In the genomic region with DNA sequence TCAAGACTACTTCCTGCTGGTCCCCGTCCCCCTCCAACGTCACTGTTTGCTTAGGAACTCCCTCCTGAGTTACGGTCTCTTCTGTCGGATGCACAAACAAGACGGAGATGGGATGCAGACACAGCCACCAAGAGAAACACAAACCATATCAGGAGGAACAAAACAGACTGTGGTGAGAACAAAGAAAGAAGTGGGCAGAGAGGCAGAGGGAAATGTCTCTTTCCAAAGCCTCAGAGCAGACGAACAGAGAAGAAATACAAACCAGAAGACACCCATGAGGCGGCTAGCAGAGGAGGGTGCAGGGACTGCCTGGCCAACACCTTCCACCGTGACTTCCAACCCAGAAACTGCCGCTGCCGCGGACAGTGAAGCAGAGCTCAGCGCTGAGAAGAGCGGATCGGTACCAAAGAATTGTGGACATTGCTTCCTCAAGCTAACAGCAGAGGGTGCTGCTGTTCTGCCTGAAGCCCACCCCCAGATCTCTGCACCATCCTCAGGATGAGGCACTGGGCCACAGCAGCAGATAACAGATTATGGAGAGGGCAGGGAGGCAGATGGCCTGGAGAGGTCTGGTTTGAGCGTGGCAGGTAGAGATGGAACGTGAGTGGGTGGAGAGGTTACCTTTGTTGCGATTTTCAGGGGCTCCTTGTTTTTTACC, we compare ENCODE assay signal across 8 mouse cellular contexts. TPM values are rescaled to one million over a fixed set of nuclear protein-coding genes. Genes with fewer than 3 reads are reported as not detected.
A peak's percentile ranks its signal among the peaks of the same experiment; 100 is the strongest.
DNase-seq lines count a peak whose midpoint lies in the region; ATAC-seq and TF ChIP-seq lines count a peak whose summit lies in the region.

No protein-coding gene starts in this region.

- 73% methylated on average over 17 of the region's 17 CpGs for WGBS in spleen, adult 2 months
- 11% methylated on average over 17 of the region's 17 CpGs for WGBS in hindbrain, postnatal 0 days

- H3K4me1 ChIP-seq in spleen, adult 2 months (ENCODE audit: control insufficient read depth, insufficient read depth, insufficient read length) = no peaks in the 10 kb centered on the region
- H3K4me1 ChIP-seq in cortical plate, adult 2 months (ENCODE audit: control insufficient read depth, insufficient read depth, low read length) = peaks cover 2% of the 10 kb centered on the region; the same call in 1 of the 2 replicates
- H3K4me1 ChIP-seq in hindbrain, postnatal 0 days (ENCODE audit: insufficient read depth, low read length) = no peaks in the 10 kb centered on the region

- TF ChIP-seq CTCF in spleen, adult 2 months (IDR thresholded peaks at IDR 0.05; ENCODE audit: extremely low read depth, insufficient read depth, insufficient read length, insufficient replicate concordance) = peak; percentile 69; the same call in 1 of the 2 replicates
- peak; percentile 96 for TF ChIP-seq CTCF in cortical plate, adult 2 months (IDR thresholded peaks at IDR 0.05; ENCODE audit: extremely low read depth, insufficient read depth, low read length)
- peak; percentile 92 for TF ChIP-seq CTCF in gastrocnemius, adult 2 months (IDR thresholded peaks at IDR 0.05)
- TF ChIP-seq CTCF in hindbrain, postnatal 0 days (IDR thresholded peaks at IDR 0.05; ENCODE audit: low read depth) = peak; percentile 99
- peak; percentile 90 for TF ChIP-seq CTCF in left cerebral cortex, adult 2 months (IDR thresholded peaks at IDR 0.05)

- no peaks in the 10 kb centered on the region for H3K36me3 ChIP-seq in spleen, adult 2 months (ENCODE audit: control insufficient read depth, insufficient read depth, low read length)
- H3K36me3 ChIP-seq in hindbrain, postnatal 0 days (ENCODE audit: insufficient read depth, low read length) = no peaks in the 10 kb centered on the region

- H3K27ac ChIP-seq in spleen, adult 2 months (ENCODE audit: insufficient read depth, low read length) = no peak overlapping the region
- no peak overlapping the region for H3K27ac ChIP-seq in cortical plate, adult 2 months (ENCODE audit: insufficient read depth, low read length)
- H3K27ac ChIP-seq in gastrocnemius, adult 2 months = no peak overlapping the region
- peak overlapping the region; percentile 41; the same call in 1 of the 2 replicates for H3K27ac ChIP-seq in hindbrain, postnatal 0 days
- H3K27ac ChIP-seq in left cerebral cortex, adult 2 months = peak overlapping the region; percentile 50

- no peak for TF ChIP-seq POLR2A in spleen, adult 2 months (IDR thresholded peaks at IDR 0.05; ENCODE audit: low read depth, low read length)
- TF ChIP-seq POLR2A in cortical plate, adult 2 months (IDR thresholded peaks at IDR 0.05; ENCODE audit: extremely low read depth, insufficient read depth, low read length) = no peak

- intact Hi-C loops in gastrocnemius, adult 2 months (cut with DNase I) = loop anchor here (1.0 to 5.0 kb wide), 2 partner anchors 160 to 311 kb away; no protein-coding TSS in a partner anchor
- intact Hi-C loops in left cerebral cortex, adult 2 months (cut with DNase I) = loop anchor here (1.0 to 2.0 kb wide), 3 partner anchors 65 to 312 kb away; partner anchors contain the start of gene Atp2b4

- no peak for DNase-seq in spleen, adult 2 months (ENCODE audit: low read depth in 1 of 2, low spot score in 2 of 2)
- DNase-seq in spleen, postnatal 36 days (ENCODE audit: low spot score in 2 of 2) = no peak
- peak; percentile 64 for DNase-seq in gastrocnemius, adult 2 months
- peak; percentile 91 for DNase-seq in hindbrain, postnatal 0 days (ENCODE audit: low spot score)
- DNase-seq in left cerebral cortex, adult 2 months (ENCODE audit: extremely low spot score in 1 of 2, low spot score in 2 of 2) = peak; percentile 67 to 76
- DNase-seq in lung, postnatal 36 days = peak; percentile 68
- DNase-seq in right cerebral cortex, postnatal 25 days = peak; percentile 73

- H3K9me3 ChIP-seq in hindbrain, postnatal 0 days (ENCODE audit: low read length) = no peaks in the 10 kb centered on the region

- no peak overlapping the region for H3K4me3 ChIP-seq in spleen, adult 2 months (ENCODE audit: extremely low read depth, insufficient read depth, insufficient read length)
- no peak overlapping the region for H3K4me3 ChIP-seq in cortical plate, adult 2 months (ENCODE audit: insufficient read depth, low read length)
- no peak overlapping the region for H3K4me3 ChIP-seq in gastrocnemius, adult 2 months
- H3K4me3 ChIP-seq in hindbrain, postnatal 0 days (ENCODE audit: low read length) = peak overlapping the region; percentile 31
- H3K4me3 ChIP-seq in left cerebral cortex, adult 2 months = no peak overlapping the region

- no peaks in the 10 kb centered on the region for H3K27me3 ChIP-seq in spleen, adult 2 months (ENCODE audit: control insufficient read depth, insufficient read depth, low read length)
- H3K27me3 ChIP-seq in hindbrain, postnatal 0 days (ENCODE audit: insufficient read depth, low read length) = no peaks in the 10 kb centered on the region

- ATAC-seq in hindbrain, postnatal 0 days = peak; percentile 93

- peak overlapping the region; percentile 55 for H3K4me2 ChIP-seq in hindbrain, postnatal 0 days (ENCODE audit: low read depth, low read length)

- peak overlapping the region; percentile 45 for H3K9ac ChIP-seq in hindbrain, postnatal 0 days (replicated peaks; ENCODE audit: low read length)

RNA-seq across cellular contexts. Expression of gene Lax1, which starts 46.2 kb away (rescaled TPM):
- 35.4 and 39.2 TPM in 2 replicates for polyA plus RNA-seq in spleen, adult 2 months (2012; rRNA removed)
- 0.56 and 0.74 TPM in 2 replicates for polyA plus RNA-seq in cortical plate, adult 2 months (2012; rRNA removed)
- total RNA-seq in gastrocnemius, adult 2 months (2021) = not detected
- total RNA-seq in hindbrain, postnatal 0 days (2014; rRNA removed) = 0.10 TPM in 1 of 2 replicates, not detected in the other
- polyA plus RNA-seq in hindbrain, postnatal 0 days (2015; fragmentation: Nextera tagmentation; extraction: Ambion mirVana) = 0.08 and 0.13 TPM in 2 replicates
- total RNA-seq in left cerebral cortex, adult 2 months (2021) = under 1 TPM in 1 of 2 experiments, not detected in 1; 0.65 TPM

Comparison
In these comparisons a context has a peak if more than half of its experiments do, and no peak if none do; other contexts are left out.
1. DNase-seq: peak in gastrocnemius, adult 2 months (single experiment), hindbrain, postnatal 0 days (single experiment), left cerebral cortex, adult 2 months (2 of 2), lung, postnatal 36 days (single experiment) and right cerebral cortex, postnatal 25 days (single experiment); none in spleen, adult 2 months (0 of 2) and spleen, postnatal 36 days (0 of 2).
2. H3K27ac ChIP-seq: peak in hindbrain, postnatal 0 days (single experiment) and left cerebral cortex, adult 2 months (single experiment); none in spleen, adult 2 months (single experiment), cortical plate, adult 2 months (single experiment) and gastrocnemius, adult 2 months (single experiment).
3. Peak in every context shown above with its lines, with median percentiles within 50 percentile points of each other: CTCF ChIP-seq.